Mouse (Mus musculus) midbrain, embryonic 14.5 days (tissue): ENCODE measurements around the gene Kcnc4. TPM values are rescaled to one million over a fixed set of nuclear protein-coding genes. Genes with fewer than 3 reads are reported as not detected.

ENCODE experiments used
- ATAC-seq: fragments of 200-750 bp; cut with Nextera tagmentation; 2 replicates; pipeline ENCODE4 v1.8.0; 2017; ENCODE audit warnings: moderate number of reproducible peaks, moderate library complexity; ENCODE audit not compliant: low FRiP score, low TSS enrichment
- DNase-seq: peaks from one replicate; pipeline ENCODE4 v3.0.0-alpha.2; 2015
- H3K27ac ChIP-seq: fragments of 300-500 bp; sonication (generic); replicated peaks from 2 replicates; pipeline ENCODE4 v1.5.1; 2014; ENCODE audit warnings: mild to moderate bottlenecking, low read depth, low read length, moderate library complexity
- H3K27me3 ChIP-seq: fragments of 300-500 bp; sonication (generic); 2 replicates; pipeline ENCODE4 v1.6.1; 2014; ENCODE audit warnings: low read length, control low read depth, mixed read lengths; ENCODE audit not compliant: control insufficient read depth, insufficient read depth
- H3K36me3 ChIP-seq: fragments of 300-500 bp; sonication (generic); 2 replicates; pipeline ENCODE4 v1.6.1; 2014; ENCODE audit warnings: low read length, control low read depth; ENCODE audit not compliant: control insufficient read depth, insufficient read depth
- H3K4me1 ChIP-seq: fragments of 300-500 bp; sonication (generic); 2 replicates; pipeline ENCODE4 v1.6.1; 2014; ENCODE audit warnings: mild to moderate bottlenecking, antibody characterized with exemption, low read length, control low read depth; ENCODE audit not compliant: control insufficient read depth, insufficient read depth
- H3K4me2 ChIP-seq: fragments of 300-500 bp; sonication (generic); 2 replicates; pipeline ENCODE4 v1.6.1; 2014; ENCODE audit warnings: mild to moderate bottlenecking, low read length, moderate library complexity
- H3K4me3 ChIP-seq: fragments of 300-500 bp; sonication (generic); replicated peaks from 2 replicates; pipeline ENCODE4 v1.5.1; 2014; ENCODE audit warnings: low read depth, low read length
- H3K9ac ChIP-seq: fragments of 300-500 bp; sonication (generic); replicated peaks from 2 replicates; pipeline ENCODE4 v1.6.1; 2014; ENCODE audit warnings: mild to moderate bottlenecking, low read length, moderate library complexity
- H3K9me3 ChIP-seq: fragments of 300-500 bp; sonication (generic); 2 replicates; pipeline ENCODE4 v1.6.1; 2016; ENCODE audit warnings: low read length, control low read depth, mixed read lengths; ENCODE audit not compliant: control insufficient read depth
- WGBS: fragments of 180-500 bp; shearing (Covaris S2); extraction: QIAGEN DNeasy Blood & Tissue Kit; methylation state at CpG from one replicate; pipeline ENCODE4 v1.1.7; 2014; 5-methylcytosine and 5-hydroxymethylcytosine counted together
- polyA plus RNA-seq: library from polyadenylated mRNA; unstranded; fragments of >200 nt; fragmentation: Nextera tagmentation; extraction: Ambion mirVana; gene quantifications from 2 replicates; pipeline ENCODE4 v1.2.1, GENCODE M21; 2014

The Kcnc4 gene
- polyA plus RNA-seq, 1 experiment from 2014 or later, result 6.2 TPM

GRCm38 (mm10) chr3:107420156-107420555, 39.2 kb downstream of the Kcnc4 start:
- Histone ChIP-seq H3K4me1 (no peaks in the 10 kb centered on the region), H3K9ac (no peak overlapping the region), H3K36me3 (no peaks in the 10 kb centered on the region), H3K9me3 (no peaks in the 10 kb centered on the region), H3K27me3 (no peaks in the 10 kb centered on the region), H3K4me3 (no peak overlapping the region), H3K27ac (no peak overlapping the region), H3K4me2 (no peak overlapping the region)
- ATAC-seq (no peak), DNase-seq (no peak)
- WGBS, result 75% methylated on average over 2 of the region's 2 CpGs

DNA sequence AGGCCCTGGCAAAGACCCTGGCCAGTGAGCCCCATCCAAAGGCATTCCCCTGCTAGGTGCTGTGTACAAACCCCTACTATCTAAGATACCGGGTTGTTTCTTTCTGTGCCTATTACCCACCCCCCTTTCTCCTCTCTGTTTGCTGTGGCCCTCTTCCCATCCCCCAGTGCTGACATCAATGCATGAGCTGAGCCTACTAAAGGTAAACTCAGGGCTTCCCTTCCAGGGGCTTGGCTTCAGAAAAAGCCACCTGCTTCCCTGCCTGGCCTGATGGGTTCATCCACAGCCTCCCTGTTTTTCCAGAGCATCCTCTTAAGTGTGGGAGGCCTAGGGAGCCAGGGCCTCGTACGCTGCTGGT, 42.1 kb downstream of the Kcnc4 start:
- Histone ChIP-seq H3K27me3 (no peaks in the 10 kb centered on the region), H3K36me3 (no peaks in the 10 kb centered on the region), H3K4me3 (no peak overlapping the region), H3K9ac (no peak overlapping the region), H3K4me1 (peaks cover 15% of the 10 kb centered on the region), H3K4me2 (no peak overlapping the region), H3K9me3 (no peaks in the 10 kb centered on the region), H3K27ac (no peak overlapping the region)
- DNase-seq (no peak), ATAC-seq (no peak)
- WGBS, result 85% methylated on average over 3 of the region's 3 CpGs

- Histone ChIP-seq H3K36me3 (no peaks in the 10 kb centered on the region), H3K4me1 (peaks cover 20% of the 10 kb centered on the region), H3K27me3 (no peaks in the 10 kb centered on the region), H3K9ac (no peak overlapping the region), H3K4me3 (no peak overlapping the region), H3K9me3 (no peaks in the 10 kb centered on the region), H3K4me2 (no peak overlapping the region), H3K27ac (no peak overlapping the region)
- 89% methylated on average over 9 of the region's 9 CpGs for WGBS
- ATAC-seq, result no peak
- no peak for DNase-seq
Measured at GRCm38 (mm10) chr3:107416541-107417286, 42.6 kb downstream of the Kcnc4 start.

- no peak overlapping the region for H3K4me3 ChIP-seq
- H3K4me1 ChIP-seq, result peaks cover 28% of the 10 kb centered on the region
- H3K36me3 ChIP-seq, result no peaks in the 10 kb centered on the region
- H3K4me2 ChIP-seq, result no peak overlapping the region
- no peaks in the 10 kb centered on the region for H3K9me3 ChIP-seq
- 23% methylated on average over 2 of the region's 2 CpGs for WGBS
- peak overlapping the region; percentile 87 for H3K27ac ChIP-seq
- no peak overlapping the region for H3K9ac ChIP-seq
- ATAC-seq, result no peak; the same call in 1 of the 2 replicates
- DNase-seq, result no peak
- no peaks in the 10 kb centered on the region for H3K27me3 ChIP-seq
Measured at GRCm38 (mm10) chr3:107413093-107413492, 46.3 kb downstream of the Kcnc4 start.

- Histone ChIP-seq H3K9me3 (no peaks in the 10 kb centered on the region), H3K27ac (peak overlapping the region; percentile 87), H3K4me1 (peaks cover 28% of the 10 kb centered on the region), H3K4me2 (no peak overlapping the region), H3K9ac (no peak overlapping the region), H3K36me3 (no peaks in the 10 kb centered on the region), H3K27me3 (no peaks in the 10 kb centered on the region), H3K4me3 (no peak overlapping the region)
- 55% methylated on average over 8 of the region's 8 CpGs for WGBS
- no peak for ATAC-seq
- peak; percentile 39 for DNase-seq
Measured at GRCm38 (mm10) chr3:107412509-107412908, 46.8 kb downstream of the Kcnc4 start.

DNA sequence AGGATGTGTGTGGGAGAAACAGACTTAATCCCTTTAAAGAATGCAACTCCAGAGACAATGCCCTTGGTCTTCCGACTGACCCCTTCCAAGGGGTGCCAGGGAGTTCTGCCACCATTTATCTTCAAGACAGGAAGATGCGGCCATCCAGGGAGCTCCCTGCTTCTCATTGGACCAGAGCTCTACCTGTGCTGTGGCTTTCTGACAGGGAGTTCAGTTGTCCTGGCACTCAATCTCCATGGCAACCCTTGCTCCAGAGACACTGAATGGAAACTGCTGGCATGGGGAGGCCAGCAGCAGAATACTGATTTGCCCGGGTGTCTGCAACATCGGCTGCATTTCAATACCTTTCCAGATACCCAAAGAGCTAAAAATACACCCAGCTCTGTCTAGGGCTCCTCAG, 47.7 kb downstream of the Kcnc4 start:
- no peak overlapping the region for H3K4me3 ChIP-seq
- H3K9me3 ChIP-seq, result no peaks in the 10 kb centered on the region
- H3K36me3 ChIP-seq, result no peaks in the 10 kb centered on the region
- H3K27me3 ChIP-seq, result no peaks in the 10 kb centered on the region
- DNase-seq, result peak; percentile 86
- 2% methylated on average over 4 of the region's 4 CpGs for WGBS
- H3K4me2 ChIP-seq, result peak overlapping the region; percentile 25; the same call in 1 of the 2 replicates
- H3K27ac ChIP-seq, result peak overlapping the region; percentile 87
- peaks cover 28% of the 10 kb centered on the region for H3K4me1 ChIP-seq
- ATAC-seq, result peak; percentile 80
- H3K9ac ChIP-seq, result no peak overlapping the region

DNA sequence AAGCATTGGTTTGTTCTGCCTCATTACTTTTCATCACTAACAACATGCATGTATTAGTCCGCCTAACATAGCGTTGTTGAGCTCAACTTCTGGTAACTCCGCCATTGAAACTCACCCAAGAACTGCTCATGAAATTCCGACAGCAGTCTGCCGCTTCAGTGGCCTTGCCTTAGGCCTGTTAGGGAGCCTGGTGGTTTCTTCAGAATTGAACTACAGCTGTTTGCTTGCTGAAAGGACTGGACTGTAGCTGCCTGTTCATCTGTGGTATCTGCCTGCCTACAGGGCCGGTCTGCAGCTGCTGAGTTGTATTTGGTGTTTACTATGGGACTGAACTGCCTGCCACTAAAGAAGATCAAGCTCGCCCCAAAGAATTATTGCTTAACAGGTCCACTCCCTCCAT, 58.0 kb downstream of the Kcnc4 start:
- no peak overlapping the region for H3K4me2 ChIP-seq
- DNase-seq, result no peak
- no peak overlapping the region for H3K27ac ChIP-seq
- H3K27me3 ChIP-seq, result no peaks in the 10 kb centered on the region
- H3K9ac ChIP-seq, result no peak overlapping the region
- no peaks in the 10 kb centered on the region for H3K4me1 ChIP-seq
- ATAC-seq, result no peak
- H3K9me3 ChIP-seq, result no peaks in the 10 kb centered on the region
- WGBS, result 94% methylated on average over 7 of the region's 7 CpGs
- H3K4me3 ChIP-seq, result no peak overlapping the region
- no peaks in the 10 kb centered on the region for H3K36me3 ChIP-seq

DNA sequence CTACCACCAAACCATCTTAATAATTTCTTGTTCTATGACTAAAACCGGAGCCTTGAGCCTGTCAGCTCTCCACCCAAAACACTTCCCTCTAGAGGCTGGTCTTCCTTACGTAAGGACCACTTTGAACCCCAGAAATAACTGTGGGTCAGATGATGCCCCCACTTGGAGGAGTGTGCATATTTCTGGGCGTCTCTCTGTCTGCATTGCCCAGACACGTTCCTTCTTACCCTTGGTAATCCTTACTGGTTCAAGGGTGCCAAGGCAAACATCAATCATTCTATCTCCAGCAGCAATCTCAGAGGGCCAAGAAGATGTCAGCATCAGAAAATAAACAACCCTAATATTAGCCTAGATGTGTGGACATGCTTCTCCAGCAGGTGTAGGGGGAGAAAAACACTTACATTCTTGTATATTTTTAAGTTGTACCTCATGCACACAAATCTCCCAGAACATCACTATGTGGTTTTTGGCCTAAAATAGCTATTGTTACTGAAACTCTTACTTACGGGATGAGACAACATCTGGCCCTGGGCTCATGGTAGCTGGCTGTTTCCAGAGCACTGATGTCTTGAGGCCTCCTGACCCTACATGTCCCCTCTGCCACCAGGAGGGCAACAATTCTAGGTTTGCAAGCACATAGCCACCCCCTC, 59.2 kb downstream of the Kcnc4 start:
- H3K9ac ChIP-seq, result no peak overlapping the region

GRCm38 (mm10) chr3:107391198-107391597, 68.2 kb downstream of the Kcnc4 start:
- H3K4me1 ChIP-seq, result no peaks in the 10 kb centered on the region
- ATAC-seq, result no peak
- no peaks in the 10 kb centered on the region for H3K27me3 ChIP-seq
- H3K36me3 ChIP-seq, result no peaks in the 10 kb centered on the region
- H3K9me3 ChIP-seq, result no peaks in the 10 kb centered on the region
- 64% methylated on average over 4 of the region's 4 CpGs for WGBS
- H3K27ac ChIP-seq, result no peak overlapping the region
- DNase-seq, result no peak
- H3K4me3 ChIP-seq, result no peak overlapping the region
- H3K4me2 ChIP-seq, result no peak overlapping the region
- H3K9ac ChIP-seq, result no peak overlapping the region

More for the DNA sequence above, 59.2 kb downstream of the Kcnc4 start:
- H3K4me3 ChIP-seq, result no peak overlapping the region
- no peaks in the 10 kb centered on the region for H3K4me1 ChIP-seq
- no peak for ATAC-seq
- WGBS, result 85% methylated on average over 5 of the region's 5 CpGs
- no peak overlapping the region for H3K4me2 ChIP-seq
- DNase-seq, result no peak
- H3K27me3 ChIP-seq, result no peaks in the 10 kb centered on the region
- no peaks in the 10 kb centered on the region for H3K36me3 ChIP-seq
- H3K27ac ChIP-seq, result no peak overlapping the region
- no peaks in the 10 kb centered on the region for H3K9me3 ChIP-seq
